Mouse (Mus musculus) bone marrow, adult 2 months (tissue): ENCODE results near the gene Olfr206.

Experiments
- CTCF ChIP-seq: fragments of 200-500 bp; IDR thresholded peaks from 2 replicates; pipeline ENCODE4 v1.5.1; 2011; ENCODE audit warnings: low read length, control low read depth; ENCODE audit not compliant: control insufficient read depth, insufficient read depth
- POLR2A ChIP-seq: fragments of 200-500 bp; IDR thresholded peaks from 2 replicates; pipeline ENCODE4 v1.6.1; 2011; ENCODE audit warnings: low read depth, mild to moderate bottlenecking, control low read depth, low read length, borderline replicate concordance; ENCODE audit not compliant: control insufficient read depth

GRCm38 (mm10) chr16:59331038-59331437, 18.0 kb downstream of the Olfr206 start, which contains the start of gene Olfr205:
- TF ChIP-seq POLR2A = no peak
- no peak for TF ChIP-seq CTCF
